Mouse (Mus musculus): Measurements from ENCODE around the gene Parvg. TPM values are rescaled to one million over a fixed set of nuclear protein-coding genes. Genes with fewer than 3 reads are reported as not detected.
A peak's percentile ranks its signal among the peaks of the same experiment; 100 is the strongest.

Gene Parvg
- polyA plus RNA-seq, 1 experiment from 2014 or later, result 1.0 TPM

DNA sequence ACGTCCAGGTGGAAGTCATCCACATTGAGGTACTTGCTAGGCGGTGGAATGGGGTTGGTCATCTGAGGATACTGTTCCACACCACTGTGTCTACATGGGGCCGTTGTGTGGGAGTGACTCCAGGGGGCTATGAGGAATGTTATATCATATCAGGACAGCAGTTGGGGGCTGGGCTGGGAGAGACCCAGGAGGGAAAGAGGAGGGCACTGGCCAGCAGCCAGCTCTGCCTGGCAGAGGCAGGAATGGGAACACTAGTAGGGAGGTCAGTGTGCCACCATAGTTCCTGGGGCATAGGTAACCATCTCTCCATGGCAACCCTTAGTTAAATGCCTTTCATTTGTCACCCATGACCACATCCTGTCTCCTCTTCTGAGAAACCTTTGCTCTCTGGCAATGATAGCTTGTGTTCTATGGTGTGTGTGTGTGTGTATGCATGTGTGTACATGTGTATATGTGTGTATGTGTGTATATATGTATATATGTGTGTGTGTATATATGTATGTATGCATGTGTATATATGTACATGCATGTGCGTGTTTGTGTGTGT, 7.3 kb downstream of the Parvg start:
- no peak for ATAC-seq (replicated peaks)
- Histone ChIP-seq H3K27ac (replicated peaks) (no peak overlapping the region), H3K4me2 (replicated peaks) (no peak overlapping the region), H3K9me3 (no peaks in the 10 kb centered on the region), H3K27me3 (no peaks in the 10 kb centered on the region), H3K36me3 (no peaks in the 10 kb centered on the region), H3K4me1 (0 out of 2 replicates have a peak, but pooled peaks cover under 1% of the 10 kb centered on the region), H3K9ac (replicated peaks) (no peak overlapping the region), H3K4me3 (no peak overlapping the region)
- 87% methylated on average over 4 of the region's 4 CpGs for WGBS

DNA sequence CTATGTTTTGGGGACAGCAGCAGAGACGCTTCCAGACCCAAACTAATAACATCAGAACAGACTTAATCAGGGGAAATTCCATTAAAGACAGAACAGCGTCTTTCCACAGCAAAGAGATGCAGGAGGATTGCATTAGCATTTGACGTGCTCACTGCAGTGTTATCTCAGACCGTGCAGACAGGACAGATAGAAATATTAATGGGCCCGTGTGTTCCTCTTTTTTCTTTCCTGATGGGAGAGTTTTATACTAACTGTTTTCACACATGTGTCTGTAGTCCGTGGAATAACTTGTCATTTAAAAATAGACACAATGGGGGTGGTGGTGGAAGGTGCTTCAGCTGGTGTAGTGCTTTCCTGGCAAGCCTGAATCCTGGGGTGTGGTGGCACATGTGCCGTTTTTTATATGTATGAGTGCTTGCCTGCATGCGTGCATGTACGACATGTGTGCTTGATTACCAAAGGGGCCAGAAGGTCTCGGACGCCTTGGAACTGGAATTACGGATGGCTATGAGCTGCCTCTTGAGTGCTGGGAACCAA, 12.5 kb downstream of the Parvg start:
- WGBS, result 74% methylated on average over 12 of the region's 12 CpGs
- ATAC-seq (replicated peaks), result no peak
- H3K4me1 ChIP-seq, result 0 out of 2 replicates have a peak, but pooled peaks cover 6% of the 10 kb centered on the region

GRCm38 (mm10) chr15:84337599-84337998, 13.8 kb downstream of the Parvg start:
- ATAC-seq (replicated peaks), result no peak
- Histone ChIP-seq H3K27me3 (no peaks in the 10 kb centered on the region), H3K9me3 (no peaks in the 10 kb centered on the region), H3K36me3 (no peaks in the 10 kb centered on the region), H3K4me2 (replicated peaks) (no peak overlapping the region), H3K4me3 (no peak overlapping the region), H3K9ac (replicated peaks) (no peak overlapping the region), H3K27ac (replicated peaks) (no peak overlapping the region), H3K4me1 (0 out of 2 replicates have a peak, but pooled peaks cover 6% of the 10 kb centered on the region)
- WGBS, result 71% methylated on average over 5 of the region's 5 CpGs

More for the DNA sequence above, 12.5 kb downstream of the Parvg start:
- no peaks in the 10 kb centered on the region for H3K9me3 ChIP-seq
- no peak overlapping the region for H3K4me3 ChIP-seq
- H3K27me3 ChIP-seq, result no peaks in the 10 kb centered on the region
- H3K27ac ChIP-seq (replicated peaks), result no peak overlapping the region
- H3K36me3 ChIP-seq, result no peaks in the 10 kb centered on the region
- H3K4me2 ChIP-seq (replicated peaks), result no peak overlapping the region
- no peak overlapping the region for H3K9ac ChIP-seq (replicated peaks)

DNA sequence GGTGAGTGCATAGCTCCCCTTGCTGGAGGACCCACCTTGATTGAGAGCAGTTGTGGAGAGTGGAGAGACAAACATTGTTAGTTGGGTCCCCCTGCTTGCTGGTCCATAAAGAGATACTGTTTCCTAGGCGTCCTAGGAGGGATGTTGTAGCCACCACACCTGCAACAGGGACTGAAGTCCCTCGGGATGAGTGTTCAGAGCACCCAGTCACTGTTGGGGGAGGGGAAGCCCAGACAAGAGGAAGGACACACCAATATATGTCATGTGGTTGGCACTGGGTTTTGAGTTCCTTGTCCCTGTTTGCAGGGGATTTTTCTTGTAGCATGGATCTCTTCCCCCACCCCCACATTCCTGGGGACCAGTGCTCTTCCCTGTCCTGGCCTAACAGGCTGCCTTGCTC, 17.1 kb downstream of the Parvg start:
- ATAC-seq (replicated peaks), result no peak
- H3K27ac ChIP-seq (replicated peaks), result no peak overlapping the region
- H3K4me2 ChIP-seq (replicated peaks), result no peak overlapping the region
- H3K27me3 ChIP-seq, result no peaks in the 10 kb centered on the region
- 0 out of 2 replicates have a peak, but pooled peaks cover 6% of the 10 kb centered on the region for H3K4me1 ChIP-seq
- WGBS, result 68% methylated on average over 2 of the region's 2 CpGs
- no peak overlapping the region for H3K4me3 ChIP-seq
- H3K36me3 ChIP-seq, result no peaks in the 10 kb centered on the region
- H3K9me3 ChIP-seq, result no peaks in the 10 kb centered on the region
- no peak overlapping the region for H3K9ac ChIP-seq (replicated peaks)

- Histone ChIP-seq H3K27me3 (no peaks in the 10 kb centered on the region), H3K4me2 (replicated peaks) (no peak overlapping the region), H3K4me1 (peaks cover 14% of the 10 kb centered on the region), H3K4me3 (no peak overlapping the region), H3K9ac (replicated peaks) (no peak overlapping the region), H3K9me3 (no peaks in the 10 kb centered on the region; the same call in 1 of the 2 replicates), H3K27ac (replicated peaks) (no peak overlapping the region), H3K36me3 (no peaks in the 10 kb centered on the region)
- 95% methylated on average over 4 of the region's 4 CpGs for WGBS
- no peak for ATAC-seq (replicated peaks)
Observed at GRCm38 (mm10) chr15:84348769-84349168, 24.9 kb downstream of the Parvg start.

DNA sequence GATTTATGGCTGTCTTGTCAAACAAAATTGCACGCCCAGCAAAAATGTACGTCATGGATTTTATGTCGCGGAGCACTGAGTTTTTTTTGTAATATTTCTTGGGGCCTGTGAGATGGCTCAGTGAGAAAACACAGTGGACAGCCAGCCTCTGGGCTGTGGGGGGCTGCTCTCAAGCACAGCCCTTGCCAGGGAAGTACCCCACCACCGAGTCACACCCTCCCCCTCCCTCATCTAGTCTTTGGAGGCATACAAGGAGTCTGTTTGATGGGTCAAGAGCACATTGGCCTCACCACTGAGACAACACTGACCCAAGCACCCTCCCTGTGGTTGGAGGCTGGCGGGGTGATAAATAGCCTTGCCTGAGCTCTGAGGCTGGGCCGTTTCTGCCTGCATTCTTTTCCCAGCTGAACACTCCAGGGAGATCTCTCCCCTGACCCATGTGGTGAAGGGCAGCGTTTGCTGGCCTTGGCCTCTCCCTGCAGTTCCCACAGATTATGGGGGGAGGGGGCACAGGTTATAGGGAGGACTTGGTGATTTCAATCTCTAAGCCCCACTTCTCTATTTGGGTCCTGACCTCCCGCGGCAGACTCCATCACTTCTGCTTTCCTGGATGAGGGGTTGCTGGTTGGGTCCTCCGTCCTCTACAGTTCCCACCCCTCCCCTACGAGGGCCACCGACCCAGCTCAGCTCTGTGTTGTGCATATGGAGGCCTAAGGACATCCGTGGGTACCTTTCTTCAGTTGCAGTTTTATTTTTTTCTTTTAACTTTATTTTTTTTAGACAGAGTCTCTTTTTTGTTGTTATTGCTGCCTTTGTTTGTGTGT, 26.3 kb downstream of the Parvg start:
- Histone ChIP-seq H3K9ac (replicated peaks) (no peak overlapping the region), H3K27me3 (no peaks in the 10 kb centered on the region), H3K4me2 (replicated peaks) (no peak overlapping the region), H3K4me1 (peaks cover 14% of the 10 kb centered on the region), H3K27ac (replicated peaks) (no peak overlapping the region), H3K36me3 (no peaks in the 10 kb centered on the region), H3K4me3 (no peak overlapping the region), H3K9me3 (no peaks in the 10 kb centered on the region; the same call in 1 of the 2 replicates)
- no peak for ATAC-seq (replicated peaks)
- WGBS, result 76% methylated on average over 14 of the region's 14 CpGs

- Histone ChIP-seq H3K9me3 (no peaks in the 10 kb centered on the region; the same call in 1 of the 2 replicates), H3K27me3 (no peaks in the 10 kb centered on the region), H3K9ac (replicated peaks) (no peak overlapping the region), H3K4me3 (no peak overlapping the region), H3K27ac (replicated peaks) (no peak overlapping the region), H3K4me1 (peaks cover 14% of the 10 kb centered on the region), H3K36me3 (no peaks in the 10 kb centered on the region), H3K4me2 (replicated peaks) (no peak overlapping the region)
- 93% methylated on average over 7 of the region's 7 CpGs for WGBS
- no peak for ATAC-seq (replicated peaks)
Observed at GRCm38 (mm10) chr15:84351342-84351741, 27.5 kb downstream of the Parvg start.

DNA sequence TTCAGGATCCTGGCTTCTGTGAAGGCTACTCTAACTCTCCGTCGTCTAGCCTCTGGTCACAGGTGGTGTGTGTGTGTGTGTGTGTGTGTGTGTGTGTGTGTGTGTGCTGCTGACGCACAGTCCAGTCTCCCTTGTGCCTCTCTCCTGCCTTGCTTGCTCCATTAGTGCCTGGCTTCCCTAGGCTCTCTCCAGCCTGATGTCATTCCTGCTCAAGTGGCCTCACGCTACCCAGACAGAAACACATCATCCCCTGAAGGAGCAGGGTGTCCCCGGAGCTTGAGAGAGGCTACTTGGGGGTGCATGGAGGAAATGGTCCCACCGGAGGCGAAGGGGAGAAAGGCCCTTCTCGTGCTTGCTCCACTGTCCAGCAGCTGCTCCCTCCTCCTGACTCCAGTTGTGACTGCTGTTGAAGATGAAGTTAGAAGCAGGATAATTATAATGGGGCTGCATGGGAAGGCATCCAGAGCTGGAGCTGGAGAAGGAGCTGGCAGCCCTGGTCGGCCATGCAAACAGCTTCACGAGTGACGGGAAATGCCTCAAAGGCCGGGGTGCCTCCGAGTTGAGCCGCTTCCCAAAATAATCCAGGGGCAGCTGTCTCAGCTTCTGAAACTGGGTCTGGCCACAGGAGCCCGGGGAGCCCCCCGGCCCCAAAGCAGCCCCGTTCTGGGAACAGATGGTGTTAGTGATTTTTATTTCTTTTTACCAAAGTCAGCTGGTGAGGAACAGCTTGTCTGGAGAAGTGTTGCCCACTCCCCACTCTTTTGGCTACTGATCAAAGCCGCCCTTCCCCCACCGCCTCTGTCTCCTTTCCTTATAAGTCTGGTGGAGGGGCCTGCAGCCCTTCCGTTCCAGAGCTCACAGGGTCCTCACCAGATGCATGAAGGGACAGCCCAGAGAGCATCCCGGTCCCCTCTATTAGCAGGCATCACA, 28.4 kb downstream of the Parvg start:
- Histone ChIP-seq H3K4me1 (peaks cover 14% of the 10 kb centered on the region), H3K27me3 (no peaks in the 10 kb centered on the region), H3K9me3 (no peaks in the 10 kb centered on the region; the same call in 1 of the 2 replicates), H3K27ac (replicated peaks) (peak overlapping the region; percentile 77), H3K36me3 (no peaks in the 10 kb centered on the region), H3K9ac (replicated peaks) (no peak overlapping the region), H3K4me2 (replicated peaks) (no peak overlapping the region), H3K4me3 (no peak overlapping the region)
- ATAC-seq (replicated peaks), result peak; percentile 84
- WGBS, result 57% methylated on average over 21 of the region's 21 CpGs

DNA sequence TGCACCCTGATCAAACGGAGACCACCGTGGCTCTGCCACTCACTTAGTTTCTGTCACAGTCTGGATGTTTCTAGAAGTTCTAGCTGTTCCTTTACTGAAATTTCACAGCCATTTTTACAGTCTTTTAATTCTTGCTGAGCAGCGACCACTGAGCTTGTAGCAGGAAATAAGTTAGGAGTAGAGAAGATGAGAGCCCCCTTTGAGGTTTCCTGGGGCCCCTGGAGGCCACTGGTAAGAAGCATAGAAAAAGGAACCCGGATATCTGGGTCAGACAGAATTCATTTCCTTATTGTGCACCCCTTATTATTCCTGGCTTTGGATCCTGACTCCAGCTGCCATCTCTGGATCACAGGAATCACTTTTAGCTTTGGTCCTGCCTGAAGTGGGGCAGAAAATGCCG, 31.3 kb downstream of the Parvg start:
- ATAC-seq (replicated peaks), result no peak
- H3K36me3 ChIP-seq, result no peaks in the 10 kb centered on the region
- H3K27ac ChIP-seq (replicated peaks), result no peak overlapping the region
- no peak overlapping the region for H3K4me3 ChIP-seq
- no peak overlapping the region for H3K4me2 ChIP-seq (replicated peaks)
- WGBS, result 81% methylated on average over 5 of the region's 5 CpGs
- H3K9ac ChIP-seq (replicated peaks), result no peak overlapping the region
- H3K27me3 ChIP-seq, result no peaks in the 10 kb centered on the region
- H3K9me3 ChIP-seq, result no peaks in the 10 kb centered on the region; the same call in 1 of the 2 replicates
- H3K4me1 ChIP-seq, result peaks cover 15% of the 10 kb centered on the region

DNA sequence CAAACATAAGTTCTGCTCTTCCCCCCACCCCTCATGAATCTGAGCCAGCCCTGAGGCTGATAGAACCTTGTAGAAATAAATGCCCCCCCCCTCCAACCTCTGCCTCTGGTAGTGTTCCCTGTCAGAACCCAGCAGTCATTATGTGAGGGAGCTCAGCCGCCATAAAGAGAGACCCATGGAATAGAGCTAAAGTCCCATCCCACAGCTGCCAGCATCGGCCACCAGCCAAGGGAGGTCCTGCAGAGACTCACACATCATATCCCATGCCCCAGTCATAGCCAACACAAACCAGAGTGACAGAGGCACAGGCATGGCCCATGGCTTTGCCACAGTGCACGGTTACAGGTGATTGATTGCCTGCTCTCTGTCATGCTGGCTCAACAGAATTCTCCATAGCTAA, 40.9 kb downstream of the Parvg start:
- H3K9ac ChIP-seq (replicated peaks), result no peak overlapping the region
- H3K27ac ChIP-seq (replicated peaks), result no peak overlapping the region
- H3K36me3 ChIP-seq, result no peaks in the 10 kb centered on the region
- 92% methylated on average over 3 of the region's 3 CpGs for WGBS
- peaks cover 28% of the 10 kb centered on the region for H3K4me1 ChIP-seq
- no peak overlapping the region for H3K4me2 ChIP-seq (replicated peaks)
- ATAC-seq (replicated peaks), result no peak
- no peaks in the 10 kb centered on the region for H3K27me3 ChIP-seq
- no peaks in the 10 kb centered on the region for H3K9me3 ChIP-seq
- no peak overlapping the region for H3K4me3 ChIP-seq

DNA sequence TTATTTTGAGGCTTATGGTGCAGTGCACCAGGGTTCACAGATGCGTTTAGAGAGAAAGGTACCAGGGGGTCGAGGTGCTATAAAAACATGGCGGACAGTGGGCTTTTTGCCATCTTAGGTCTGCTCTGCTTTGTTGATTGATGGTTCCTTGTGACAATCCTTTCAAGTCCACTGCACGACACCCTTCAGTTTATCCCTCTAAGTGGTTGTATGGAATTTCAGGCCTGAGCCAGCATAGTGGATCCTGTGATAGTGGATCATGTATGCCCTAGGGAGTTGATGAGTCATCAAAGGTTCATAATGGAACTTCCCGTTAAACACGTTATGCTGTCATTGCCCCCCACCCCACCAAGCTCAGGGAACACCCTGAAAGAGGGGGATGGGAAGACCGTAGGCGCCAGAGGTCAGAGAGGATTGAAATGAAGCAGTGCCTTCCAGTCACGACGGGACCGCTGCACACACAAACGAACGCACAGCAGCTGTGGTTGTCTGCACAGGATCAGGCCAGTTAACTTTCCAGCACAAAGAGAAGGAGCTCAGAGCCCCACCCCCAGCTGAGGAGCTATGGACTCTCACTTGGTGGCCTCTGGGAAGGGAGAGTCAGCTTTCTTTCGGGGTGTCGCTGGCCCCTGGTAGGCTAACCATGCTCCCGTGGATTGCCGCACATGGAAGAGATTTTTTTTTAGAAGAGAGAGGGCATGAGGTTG, 42.0 kb downstream of the Parvg start:
- H3K27ac ChIP-seq (replicated peaks), result peak overlapping the region; percentile 19

More for the DNA sequence above, 42.0 kb downstream of the Parvg start:
- Histone ChIP-seq H3K27me3 (no peaks in the 10 kb centered on the region), H3K9ac (replicated peaks) (no peak overlapping the region), H3K9me3 (no peaks in the 10 kb centered on the region), H3K4me3 (no peak overlapping the region), H3K4me1 (peaks cover 19% of the 10 kb centered on the region), H3K36me3 (no peaks in the 10 kb centered on the region), H3K4me2 (replicated peaks) (no peak overlapping the region)
- 71% methylated on average over 17 of the region's 17 CpGs for WGBS
- no peak for ATAC-seq (replicated peaks)

All from forebrain, embryonic 15.5 days (tissue).